Mouse (Mus musculus) heart, adult 2 months (tissue): ENCODE measurements around the gene Parp6.

Experiments used
- CTCF ChIP-seq: fragments of 200-600 bp; IDR thresholded peaks from 2 replicates; pipeline ENCODE4 v1.8.1; 2022; ENCODE audit warnings: antibody characterized with exemption, mild to moderate bottlenecking, moderate library complexity
- EP300 ChIP-seq: fragments of 200-500 bp; IDR thresholded peaks from 2 replicates; pipeline ENCODE4 v1.6.1; 2011; ENCODE audit warnings: low read depth, low read length, control low read depth; ENCODE audit not compliant: insufficient read depth
- POLR2A ChIP-seq: fragments of 200-500 bp; IDR thresholded peaks from 2 replicates; pipeline ENCODE4 v1.6.1; 2011; ENCODE audit warnings: mild to moderate bottlenecking, low read depth, low read length, control low read depth; ENCODE audit not compliant: insufficient read depth

GRCm38 (mm10) chr9:59696381-59696780, 79.3 kb downstream of the Parp6 start:
- TF ChIP-seq POLR2A (no peak), CTCF (no peak), EP300 (no peak)
